Mouse (Mus musculus) cerebellum, adult (tissue): ENCODE data around the gene Msmb.
"Not testable (repeated sequence)": the region's sequence is repeated elsewhere in the genome, so short reads cannot be mapped to it uniquely, and the experiment has no call there.

Experiments
- ATAC-seq: cut with Nextera tagmentation; 2 replicates; pipeline ENCODE4 v1.9.2; 2017; ENCODE audit warnings: mild to moderate bottlenecking, moderate library complexity, mixed read lengths; ENCODE audit not compliant: insufficient number of reproducible peaks, low FRiP score, low TSS enrichment

Msmb gene

GRCm38 (mm10) chr14:32168653-32169231, 26.9 kb downstream of the Msmb start:
- ATAC-seq: no peak

DNA sequence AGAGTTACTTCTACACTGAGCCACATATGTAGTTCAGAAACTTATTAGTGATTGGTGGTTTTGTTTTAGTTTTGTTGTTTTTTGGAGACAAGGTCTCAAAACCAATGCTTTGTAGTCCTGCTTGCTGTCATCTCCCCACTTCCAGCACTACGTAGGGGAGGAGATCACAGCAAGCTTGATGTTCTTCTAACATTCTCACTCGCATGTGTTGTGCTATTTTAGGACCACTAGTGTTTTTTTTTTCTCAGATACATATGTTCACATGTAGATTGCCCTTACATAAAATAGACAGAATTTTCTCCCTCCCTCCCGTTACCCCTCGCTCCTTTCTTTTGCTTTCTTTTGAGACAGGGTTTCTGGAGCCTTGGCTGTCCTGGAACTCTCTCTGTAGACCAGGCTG, 28.3 kb downstream of the Msmb start:
- no peak for ATAC-seq

GRCm38 (mm10) chr14:32175310-32175709, 33.5 kb downstream of the Msmb start:
- no peak for ATAC-seq

DNA sequence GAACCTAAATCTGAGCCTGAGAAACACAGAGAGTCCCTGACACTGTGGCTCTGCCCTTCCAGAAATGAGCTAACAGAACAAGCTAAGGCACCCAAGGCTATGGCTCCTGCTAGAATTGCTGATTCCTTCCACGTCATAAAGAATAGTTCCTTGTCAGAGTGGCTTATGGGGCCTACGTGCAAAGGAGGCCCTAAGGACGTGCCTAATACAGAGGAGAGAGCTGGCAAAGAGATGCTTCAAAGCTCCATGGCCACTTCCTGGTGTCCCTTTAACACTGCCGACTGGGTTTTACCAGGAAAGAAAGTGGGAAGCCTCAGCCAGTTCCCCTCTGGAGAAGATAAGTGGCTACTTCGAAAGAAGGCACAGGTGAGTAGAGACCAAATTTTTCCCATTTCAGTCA, 34.8 kb downstream of the Msmb start:
- not testable (repeated sequence) for ATAC-seq

GRCm38 (mm10) chr14:32179393-32180195, 37.8 kb downstream of the Msmb start:
- no peak for ATAC-seq

DNA sequence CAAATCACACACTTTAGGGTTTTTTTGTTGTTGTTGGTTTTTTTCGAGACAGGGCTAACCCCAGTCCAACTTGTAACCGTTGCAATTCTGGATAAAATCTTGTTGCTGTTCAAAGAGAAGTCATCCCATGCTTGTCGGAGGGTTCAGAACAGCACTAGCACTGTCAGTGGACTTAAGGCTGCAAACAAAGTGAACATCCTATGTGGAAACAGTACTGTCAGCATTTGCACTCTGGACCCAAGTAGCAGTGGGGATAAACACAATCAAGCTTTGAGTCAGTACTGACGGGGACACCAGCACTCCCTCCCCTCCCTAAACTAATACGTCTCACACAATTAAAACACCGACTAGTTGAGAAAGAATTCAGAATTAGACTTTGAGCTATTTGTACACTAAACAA, 39.0 kb downstream of the Msmb start:
- no peak for ATAC-seq

DNA sequence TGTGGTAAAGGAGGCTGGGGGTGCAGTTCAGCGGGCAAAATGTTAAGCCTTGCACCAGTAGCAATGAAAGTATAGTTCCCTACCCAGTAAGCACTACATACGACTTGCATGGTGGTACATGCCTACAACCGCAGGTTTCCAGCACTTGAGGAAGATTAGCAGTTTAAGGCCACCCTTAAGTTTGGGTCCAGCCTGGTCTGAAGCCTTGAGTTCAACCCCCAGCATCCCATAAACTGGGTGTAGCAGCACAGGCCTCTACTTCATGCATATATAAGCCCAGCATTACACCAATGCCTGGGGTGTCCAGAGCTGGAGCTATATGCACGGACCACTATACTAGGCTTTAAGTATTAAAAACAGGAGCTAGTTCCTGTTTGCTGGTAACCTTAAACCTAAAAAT, 42.0 kb downstream of the Msmb start:
- ATAC-seq: no peak

DNA sequence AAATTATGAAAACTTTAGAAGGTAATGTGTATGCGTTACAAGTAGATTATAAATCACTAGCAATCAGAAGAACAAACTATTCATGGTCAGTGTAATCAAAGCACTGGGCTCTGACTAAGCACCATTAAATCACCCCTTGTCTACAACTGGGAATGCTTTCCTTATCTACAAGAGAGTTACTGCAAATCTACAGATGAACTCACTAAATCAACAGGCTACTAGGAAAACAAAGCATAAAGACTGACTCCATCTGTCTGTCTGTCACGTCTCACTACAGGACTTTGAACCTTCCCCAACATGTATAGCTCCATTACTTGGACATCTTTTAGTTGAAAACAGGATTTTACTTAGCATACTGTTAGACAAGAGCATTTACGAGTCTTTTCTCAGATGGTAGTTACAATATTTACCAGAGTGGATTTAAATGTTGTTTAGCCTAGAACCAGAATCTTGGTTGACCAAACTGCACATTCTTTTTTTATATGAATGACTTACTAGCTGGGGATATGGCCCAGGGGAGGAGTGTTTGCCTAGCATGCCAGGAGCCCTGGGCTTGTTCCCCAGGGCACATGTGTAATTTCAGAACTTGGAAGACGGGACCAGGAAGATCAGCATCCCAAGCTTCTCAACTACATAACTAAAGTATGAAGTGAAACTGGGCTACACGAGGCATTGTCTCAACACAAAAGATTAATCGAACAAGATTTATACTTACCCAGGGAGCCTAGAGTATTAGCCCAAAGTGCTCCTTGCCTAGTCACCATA, 49.0 kb downstream of the Msmb start:
- no peak for ATAC-seq

GRCm38 (mm10) chr14:32191926-32192325, 50.1 kb downstream of the Msmb start:
- no peak for ATAC-seq

DNA sequence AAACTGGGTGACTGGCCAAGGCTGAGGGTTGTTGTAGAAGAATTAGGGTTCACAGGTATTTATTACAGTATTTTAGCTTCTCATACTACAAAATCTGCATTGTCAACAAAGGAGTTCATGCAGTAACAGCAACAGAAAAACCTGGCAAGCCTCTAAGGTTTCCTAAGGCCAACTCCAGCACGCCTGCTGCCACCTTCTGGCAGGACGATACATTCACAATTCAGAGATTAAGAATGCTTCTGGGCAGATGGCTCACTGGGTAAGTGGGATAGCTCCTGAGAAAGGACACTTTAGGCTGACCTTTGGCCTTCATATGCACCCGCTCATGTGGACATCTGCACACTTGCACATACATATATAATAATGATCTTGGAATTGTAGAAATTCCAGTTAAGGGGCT, 50.6 kb downstream of the Msmb start:
- ATAC-seq: 0 out of 2 replicates have a peak, but pooled peaks have one; percentile 40

DNA sequence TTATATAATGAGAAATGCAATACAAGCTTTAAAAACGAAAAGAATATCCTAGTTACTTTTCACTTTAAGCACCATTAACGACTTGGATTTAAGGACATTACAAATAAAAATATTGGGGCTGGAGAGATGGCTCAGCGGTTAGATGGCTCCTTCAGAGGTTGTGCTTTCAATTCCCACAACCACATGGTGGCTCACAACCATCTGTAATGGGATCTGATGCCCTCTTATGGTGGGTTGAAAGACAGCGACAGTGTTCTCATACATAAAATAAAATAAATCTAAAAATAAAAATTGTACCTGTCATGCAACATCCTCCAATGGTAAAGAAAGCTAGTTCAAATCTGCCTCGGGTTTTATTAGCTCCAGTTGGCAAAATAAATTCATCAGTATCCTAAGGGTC, 51.7 kb downstream of the Msmb start:
- not testable (repeated sequence) for ATAC-seq

DNA sequence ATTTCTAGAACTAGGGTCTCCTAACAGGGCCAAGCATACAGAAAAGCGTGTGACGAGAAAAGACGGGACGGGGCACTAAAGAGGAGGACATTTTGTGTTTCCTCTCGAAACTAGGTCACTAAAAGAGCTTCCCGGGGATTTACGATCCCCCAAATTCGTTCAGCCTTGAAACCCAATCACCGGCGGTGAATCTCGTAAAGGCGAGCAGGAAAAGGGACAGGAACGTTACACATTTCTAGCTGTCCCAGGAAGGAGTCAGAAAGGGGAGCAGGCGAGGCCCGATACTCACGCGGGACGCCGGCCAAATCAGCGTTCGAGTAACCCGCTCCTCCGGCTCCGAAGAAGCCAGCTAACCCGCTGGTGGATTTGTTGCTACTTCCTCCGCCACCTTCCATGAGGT, 59.5 kb downstream of the Msmb start:
- ATAC-seq: no peak

GRCm38 (mm10) chr14:32201791-32202451, 60.1 kb downstream of the Msmb start, which contains the start of the genes Timm23 and Parg:
TSS of gene Timm23 (minus strand) at chr14:32201898.
TSS of gene Parg (plus strand) at chr14:32201949.
- peak; percentile 93 for ATAC-seq
